Mouse (Mus musculus): ENCODE measurements around the gene BC025920. TPM values are rescaled to one million over a fixed set of nuclear protein-coding genes. Genes with fewer than 3 reads are reported as not detected.

BC025920 gene
- polyA plus RNA-seq (2015; fragmentation: Nextera tagmentation; extraction: Ambion mirVana) = 0.61 and 1.2 TPM in 2 replicates

GRCm38 (mm10) chr10:81605974-81606751 lies at the start of gene BC025920:
BC025920 (plus strand) TSS chr10:81606270.
- peak within 1 kb of the TSS; percentile 94 for H3K27ac ChIP-seq (ENCODE audit: low read length)
- ATAC-seq = peak; percentile 90
- H3K4me3 ChIP-seq (ENCODE audit: low read length) = peak within 1 kb of the TSS; percentile 48
- no peaks in the 10 kb centered on the region for H3K9me3 ChIP-seq (ENCODE audit: control insufficient read depth, low read length)
- WGBS = under 1% methylated on average over 39 of the region's 39 CpGs
- H3K4me2 ChIP-seq (ENCODE audit: low read depth, low read length) = peak within 1 kb of the TSS; percentile 78
- peaks cover 20% of the 10 kb centered on the region for H3K4me1 ChIP-seq (ENCODE audit: control insufficient read depth, insufficient read depth, low read length)
- H3K36me3 ChIP-seq (ENCODE audit: control insufficient read depth, insufficient read depth, low read length) = no peaks in the 10 kb centered on the region
- peak within 1 kb of the TSS; percentile 66 for H3K9ac ChIP-seq (ENCODE audit: low read depth, low read length)
- H3K27me3 ChIP-seq (replicated peaks; ENCODE audit: control insufficient read depth, insufficient read depth, low read length) = no peaks in the 10 kb centered on the region

DNA sequence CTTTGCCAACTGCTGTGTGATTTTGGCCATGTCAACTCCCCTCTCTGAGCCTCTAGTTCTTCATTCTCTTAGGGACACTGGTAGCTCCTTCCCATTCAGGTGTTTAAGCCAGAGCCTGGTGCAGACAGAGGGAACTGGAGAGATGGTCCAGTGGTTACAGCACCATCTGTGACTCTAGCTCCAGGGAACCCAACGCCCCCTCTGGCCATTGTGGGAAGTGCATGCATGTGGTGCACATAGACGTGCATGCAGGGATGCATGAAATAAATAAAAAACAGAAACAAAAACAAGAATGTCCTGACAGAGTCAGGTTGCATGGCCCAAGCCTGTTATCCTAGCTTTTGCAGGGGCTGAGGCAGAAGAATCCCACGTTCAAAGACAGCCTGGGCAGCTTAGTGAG lies 49.8 kb upstream of the BC025920 start:
- Histone ChIP-seq H3K27me3 (replicated peaks; ENCODE audit: control insufficient read depth, insufficient read depth, low read length) (no peaks in the 10 kb centered on the region), H3K36me3 (ENCODE audit: control insufficient read depth, insufficient read depth, low read length) (no peaks in the 10 kb centered on the region), H3K27ac (ENCODE audit: low read length) (no peak overlapping the region), H3K4me1 (ENCODE audit: control insufficient read depth, insufficient read depth, low read length) (peaks cover 20% of the 10 kb centered on the region), H3K9ac (ENCODE audit: low read depth, low read length) (no peak overlapping the region), H3K4me2 (ENCODE audit: low read depth, low read length) (no peak overlapping the region), H3K4me3 (ENCODE audit: low read length) (no peak overlapping the region), H3K9me3 (ENCODE audit: control insufficient read depth, low read length) (peaks cover 3% of the 10 kb centered on the region; the same call in 1 of the 2 replicates)
- WGBS = 68% methylated on average over 3 of the region's 3 CpGs
- no peak for ATAC-seq

DNA sequence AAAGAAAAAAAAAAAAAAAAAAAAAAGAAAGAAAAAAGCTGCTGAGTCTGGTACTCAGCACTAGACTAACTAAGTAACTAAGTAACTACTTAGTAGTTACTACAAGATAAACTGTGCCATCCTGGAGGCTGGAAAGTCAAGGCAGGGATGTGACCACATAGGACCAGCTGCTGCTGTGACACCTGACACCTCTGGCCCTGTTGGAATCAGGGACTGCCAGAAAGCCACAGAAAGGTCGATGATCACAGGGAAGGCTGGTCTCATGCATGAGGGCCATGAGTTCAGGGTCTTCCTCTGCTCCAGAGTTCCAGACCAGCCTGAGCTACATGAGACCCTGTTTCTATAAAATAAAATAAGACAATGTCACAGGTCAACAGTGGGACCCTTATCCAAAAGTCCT lies 48.6 kb upstream of the BC025920 start:
- 32% methylated on average over 1 of the region's 1 CpGs for WGBS
- peaks cover 22% of the 10 kb centered on the region for H3K4me1 ChIP-seq (ENCODE audit: control insufficient read depth, insufficient read depth, low read length)
- no peak for ATAC-seq
- no peak overlapping the region for H3K9ac ChIP-seq (ENCODE audit: low read depth, low read length)
- H3K4me3 ChIP-seq (ENCODE audit: low read length) = no peak overlapping the region
- no peak overlapping the region for H3K4me2 ChIP-seq (ENCODE audit: low read depth, low read length)
- H3K27me3 ChIP-seq (replicated peaks; ENCODE audit: control insufficient read depth, insufficient read depth, low read length) = no peaks in the 10 kb centered on the region
- H3K9me3 ChIP-seq (ENCODE audit: control insufficient read depth, low read length) = peaks cover 3% of the 10 kb centered on the region; the same call in 1 of the 2 replicates
- no peak overlapping the region for H3K27ac ChIP-seq (ENCODE audit: low read length)
- no peaks in the 10 kb centered on the region for H3K36me3 ChIP-seq (ENCODE audit: control insufficient read depth, insufficient read depth, low read length)

- H3K36me3 ChIP-seq (ENCODE audit: control insufficient read depth, insufficient read depth, low read length) = 0 out of 2 replicates have a peak, but pooled peaks cover 3% of the 10 kb centered on the region
- peak within 1 kb of the TSS; percentile 88 for H3K4me2 ChIP-seq (ENCODE audit: low read depth, low read length)
- peak within 1 kb of the TSS; percentile 97 for H3K27ac ChIP-seq (ENCODE audit: low read length)
- peak; percentile 75 for ATAC-seq
- no peaks in the 10 kb centered on the region for H3K27me3 ChIP-seq (replicated peaks; ENCODE audit: control insufficient read depth, insufficient read depth, low read length)
- H3K4me3 ChIP-seq (ENCODE audit: low read length) = peak within 1 kb of the TSS; percentile 90
- H3K4me1 ChIP-seq (ENCODE audit: control insufficient read depth, insufficient read depth, low read length) = peaks cover 38% of the 10 kb centered on the region
- H3K9ac ChIP-seq (ENCODE audit: low read depth, low read length) = peak within 1 kb of the TSS; percentile 98
- H3K9me3 ChIP-seq (ENCODE audit: control insufficient read depth, low read length) = peaks cover 3% of the 10 kb centered on the region; the same call in 1 of the 2 replicates
- 3% methylated on average over 11 of the region's 53 CpGs for WGBS
Measured at GRCm38 (mm10) chr10:81559163-81559626, 46.9 kb upstream of the BC025920 start, which contains the start of gene Aes. Aes (plus strand) TSS chr10:81559488.

GRCm38 (mm10) chr10:81559627-81560539 lies 46.2 kb upstream of the BC025920 start:
- no peaks in the 10 kb centered on the region for H3K27me3 ChIP-seq (replicated peaks; ENCODE audit: control insufficient read depth, insufficient read depth, low read length)
- peaks cover 45% of the 10 kb centered on the region for H3K4me1 ChIP-seq (ENCODE audit: control insufficient read depth, insufficient read depth, low read length)
- 2% methylated on average over 34 of the region's 36 CpGs for WGBS
- H3K4me2 ChIP-seq (ENCODE audit: low read depth, low read length) = peak overlapping the region; percentile 88
- peaks cover 5% of the 10 kb centered on the region; the same call in 1 of the 2 replicates for H3K36me3 ChIP-seq (ENCODE audit: control insufficient read depth, insufficient read depth, low read length)
- peak overlapping the region; percentile 98 for H3K9ac ChIP-seq (ENCODE audit: low read depth, low read length)
- peak overlapping the region; percentile 90 for H3K4me3 ChIP-seq (ENCODE audit: low read length)
- ATAC-seq = peak; percentile 47
- peaks cover 3% of the 10 kb centered on the region; the same call in 1 of the 2 replicates for H3K9me3 ChIP-seq (ENCODE audit: control insufficient read depth, low read length)
- H3K27ac ChIP-seq (ENCODE audit: low read length) = peak overlapping the region; percentile 97

DNA sequence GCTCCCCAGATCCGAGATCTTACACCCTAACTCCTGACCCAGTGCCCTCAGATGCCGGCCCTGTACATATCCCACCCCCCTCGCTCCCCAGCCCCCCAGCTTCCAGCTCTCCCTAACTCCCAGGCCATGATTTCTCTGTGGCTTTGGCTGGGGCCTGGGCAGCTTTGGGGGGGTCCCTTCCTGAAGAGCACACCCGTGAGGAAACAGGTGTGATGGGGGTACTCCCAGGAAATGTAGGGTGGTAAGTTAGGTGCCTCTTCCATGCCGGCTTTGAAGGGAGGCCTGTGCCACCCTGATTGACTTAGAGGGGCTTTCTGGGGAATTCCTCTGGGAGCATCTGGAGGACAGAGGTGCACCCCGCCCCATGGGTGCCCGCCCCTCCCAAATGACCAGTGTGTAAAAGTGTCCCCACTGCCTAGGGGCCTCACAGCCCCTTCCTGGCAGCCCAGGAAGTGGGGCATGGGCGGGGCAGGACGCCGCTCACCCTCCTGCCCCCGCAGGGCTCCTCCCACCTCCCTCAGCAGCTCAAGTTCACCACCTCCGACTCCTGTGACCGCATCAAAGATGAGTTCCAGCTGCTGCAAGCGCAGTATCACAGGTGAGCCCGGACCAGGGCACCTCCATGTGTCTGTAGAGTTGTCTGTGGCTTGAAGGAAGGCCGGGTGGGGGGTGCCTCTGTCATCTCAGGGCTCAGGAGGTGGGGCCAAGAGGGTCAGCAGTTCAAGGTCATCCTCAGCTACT lies 45.2 kb upstream of the BC025920 start:
- peaks cover 15% of the 10 kb centered on the region for H3K36me3 ChIP-seq (ENCODE audit: control insufficient read depth, insufficient read depth, low read length)
- peak overlapping the region; percentile 88 for H3K4me2 ChIP-seq (ENCODE audit: low read depth, low read length)
- H3K9ac ChIP-seq (ENCODE audit: low read depth, low read length) = peak overlapping the region; percentile 98
- peak overlapping the region; percentile 97 for H3K27ac ChIP-seq (ENCODE audit: low read length)
- H3K4me1 ChIP-seq (ENCODE audit: control insufficient read depth, insufficient read depth, low read length) = peaks cover 52% of the 10 kb centered on the region
- peak overlapping the region; percentile 90 for H3K4me3 ChIP-seq (ENCODE audit: low read length)
- ATAC-seq = peak; percentile 44
- H3K9me3 ChIP-seq (ENCODE audit: control insufficient read depth, low read length) = peaks cover 3% of the 10 kb centered on the region; the same call in 1 of the 2 replicates
- WGBS = 9% methylated on average over 16 of the region's 16 CpGs
- no peaks in the 10 kb centered on the region for H3K27me3 ChIP-seq (replicated peaks; ENCODE audit: control insufficient read depth, insufficient read depth, low read length)

GRCm38 (mm10) chr10:81562411-81562810 lies 43.7 kb upstream of the BC025920 start:
- H3K9me3 ChIP-seq (ENCODE audit: control insufficient read depth, low read length) = no peaks in the 10 kb centered on the region
- no peaks in the 10 kb centered on the region for H3K27me3 ChIP-seq (replicated peaks; ENCODE audit: control insufficient read depth, insufficient read depth, low read length)
- H3K27ac ChIP-seq (ENCODE audit: low read length) = peak overlapping the region; percentile 9; the same call in 1 of the 2 replicates
- no peak for ATAC-seq
- 60% methylated on average over 6 of the region's 6 CpGs for WGBS
- peak overlapping the region; percentile 36 for H3K9ac ChIP-seq (ENCODE audit: low read depth, low read length)
- H3K4me2 ChIP-seq (ENCODE audit: low read depth, low read length) = peak overlapping the region; percentile 55
- H3K36me3 ChIP-seq (ENCODE audit: control insufficient read depth, insufficient read depth, low read length) = peaks cover 21% of the 10 kb centered on the region
- peak overlapping the region; percentile 20 for H3K4me3 ChIP-seq (ENCODE audit: low read length)
- peaks cover 52% of the 10 kb centered on the region for H3K4me1 ChIP-seq (ENCODE audit: control insufficient read depth, insufficient read depth, low read length)

- Histone ChIP-seq H3K36me3 (ENCODE audit: control insufficient read depth, insufficient read depth, low read length) (peaks cover 21% of the 10 kb centered on the region), H3K4me1 (ENCODE audit: control insufficient read depth, insufficient read depth, low read length) (peaks cover 56% of the 10 kb centered on the region)
- 36% methylated on average over 6 of the region's 6 CpGs for WGBS
Measured at GRCm38 (mm10) chr10:81563481-81563880, 42.6 kb upstream of the BC025920 start.

More at GRCm38 (mm10) chr10:81563481-81563880, 42.6 kb upstream of the BC025920 start:
- peak overlapping the region; percentile 55 for H3K4me2 ChIP-seq (ENCODE audit: low read depth, low read length)
- no peaks in the 10 kb centered on the region for H3K27me3 ChIP-seq (replicated peaks; ENCODE audit: control insufficient read depth, insufficient read depth, low read length)
- ATAC-seq = no peak
- no peaks in the 10 kb centered on the region for H3K9me3 ChIP-seq (ENCODE audit: control insufficient read depth, low read length)
- peak overlapping the region; percentile 26 for H3K4me3 ChIP-seq (ENCODE audit: low read length)
- peak overlapping the region; percentile 63 for H3K9ac ChIP-seq (ENCODE audit: low read depth, low read length)
- H3K27ac ChIP-seq (ENCODE audit: low read length) = peak overlapping the region; percentile 50

All from intestine, embryonic 16.5 days (tissue).